Mouse (Mus musculus): ENCODE data around the gene Trim12c.
"Not testable (repeated sequence)": the region's sequence is repeated elsewhere in the genome, so short reads cannot be mapped to it uniquely, and the experiment has no call there.

Gene Trim12c

DNA sequence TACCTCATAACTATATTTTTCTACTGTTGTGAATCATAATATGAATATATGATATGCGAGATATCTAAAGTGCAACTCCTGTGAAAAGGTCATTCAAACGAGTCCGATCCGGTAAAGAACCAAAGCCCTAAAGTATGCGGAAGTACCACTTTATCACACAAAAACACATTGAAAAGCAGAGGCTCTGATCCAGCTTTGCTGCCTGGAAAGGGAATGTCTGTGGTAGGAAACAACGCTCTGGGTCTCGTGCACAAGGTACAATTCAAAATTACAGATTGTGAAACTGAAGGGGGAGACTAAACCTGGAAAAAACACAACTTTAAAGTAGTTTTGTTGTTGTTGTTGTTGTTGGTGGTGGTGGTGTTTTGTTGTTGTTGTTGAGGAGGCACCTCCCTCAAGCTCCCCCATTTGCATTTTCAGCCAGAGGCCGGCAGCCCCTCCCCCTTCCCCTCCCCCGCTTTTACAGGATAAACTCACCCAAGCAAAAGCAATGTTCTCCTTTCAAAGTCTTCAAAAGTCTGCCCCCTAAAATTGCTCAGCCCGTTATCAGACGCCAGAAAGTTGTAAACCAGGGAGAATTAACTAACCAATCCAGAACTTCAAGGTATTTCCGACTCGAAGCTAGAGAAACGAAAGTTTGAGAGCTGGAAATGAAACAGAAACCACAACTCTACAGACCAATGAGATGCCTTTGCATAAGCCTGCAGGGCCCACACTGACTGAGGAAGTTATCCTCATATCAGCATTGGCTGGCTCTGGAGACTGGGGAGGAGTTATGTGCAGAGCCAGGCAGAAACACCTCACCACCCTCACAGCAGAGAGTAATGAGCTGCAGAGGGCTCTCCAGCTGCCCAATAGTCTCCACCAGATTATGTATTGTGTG is at the start of gene Trim12c:
TSS of gene Trim12c (minus strand) at position 646 of the 883 bp plus-strand sequence.
- peak; percentile 16 for DNase-seq

GRCm38 (mm10) chr7:104401140-104401539 is 48.0 kb upstream of the Trim12c start:
- no peak for DNase-seq

- no peak for DNase-seq
These were observed 47.5 kb upstream of the Trim12c start, which contains the start of gene Trim30c for GRCm38 (mm10) chr7:104400698-104401097. Gene Trim30c, minus strand, starts transcription at chr7:104400837.

GRCm38 (mm10) chr7:104398492-104398891 is 45.3 kb upstream of the Trim12c start:
- no peak for DNase-seq

DNA sequence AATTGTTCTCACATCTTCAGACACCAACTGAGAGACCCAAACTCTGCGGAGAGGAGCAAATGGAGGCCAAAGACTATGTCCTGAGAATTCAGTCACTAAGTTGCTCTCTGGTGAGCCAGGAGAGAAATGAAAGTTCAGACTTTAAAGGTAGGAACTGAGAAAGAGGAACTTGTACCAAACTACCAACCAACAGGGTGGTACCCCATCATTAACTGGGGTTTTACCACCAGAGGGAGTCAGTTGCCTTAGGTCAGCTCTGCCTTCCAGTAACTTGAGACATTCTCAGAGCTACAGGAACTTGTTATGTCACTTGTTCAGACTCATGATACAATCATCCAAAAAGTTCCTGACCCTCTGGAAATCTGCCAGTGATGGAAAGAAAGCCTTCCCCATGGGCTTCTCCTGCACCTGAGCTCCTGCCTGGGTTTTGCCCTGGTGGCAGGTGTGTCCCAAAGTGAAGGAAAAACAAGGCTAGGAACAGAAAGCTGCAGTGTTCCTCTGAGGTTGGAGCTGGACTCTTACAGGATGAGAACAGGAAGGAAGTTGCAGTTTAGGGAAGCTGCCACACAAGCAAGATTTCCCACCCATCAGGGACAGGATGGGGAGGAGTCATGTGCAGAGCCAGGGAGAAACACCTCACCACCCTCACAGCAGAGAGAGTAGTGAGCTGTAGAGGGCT is 16.7 kb upstream of the Trim12c start, which contains the start of gene Trim30b:
TSS of gene Trim30b (minus strand) at position 149 of the 679 bp plus-strand sequence.
- no peak for DNase-seq

GRCm38 (mm10) chr7:104366339-104366738 is 13.2 kb upstream of the Trim12c start:
- DNase-seq: no peak

DNA sequence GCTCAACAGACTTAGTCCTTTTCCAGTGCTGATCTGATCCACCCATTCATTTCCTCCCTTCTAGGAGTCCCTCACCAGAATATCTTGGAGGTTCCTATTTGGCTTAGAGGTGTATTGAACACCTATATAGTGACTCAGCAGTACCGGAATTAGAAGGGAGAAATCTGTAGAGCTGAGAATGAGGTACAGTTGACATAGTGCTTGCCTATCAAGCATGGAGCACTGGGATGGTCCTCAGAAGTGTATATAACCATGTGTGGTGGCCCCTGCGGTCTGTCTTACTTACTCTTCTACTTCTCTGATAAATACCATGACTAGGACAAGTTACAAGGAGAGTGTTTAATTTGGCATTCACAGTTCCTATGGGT is 422 bp upstream of the Trim12c start:
- no peak for DNase-seq

GRCm38 (mm10) chr7:104348043-104348442 is 5.1 kb downstream of the Trim12c start:
- DNase-seq: not testable (repeated sequence)

GRCm38 (mm10) chr7:104340744-104341143 is 12.4 kb downstream of the Trim12c start:
- not testable (repeated sequence) for DNase-seq

DNA sequence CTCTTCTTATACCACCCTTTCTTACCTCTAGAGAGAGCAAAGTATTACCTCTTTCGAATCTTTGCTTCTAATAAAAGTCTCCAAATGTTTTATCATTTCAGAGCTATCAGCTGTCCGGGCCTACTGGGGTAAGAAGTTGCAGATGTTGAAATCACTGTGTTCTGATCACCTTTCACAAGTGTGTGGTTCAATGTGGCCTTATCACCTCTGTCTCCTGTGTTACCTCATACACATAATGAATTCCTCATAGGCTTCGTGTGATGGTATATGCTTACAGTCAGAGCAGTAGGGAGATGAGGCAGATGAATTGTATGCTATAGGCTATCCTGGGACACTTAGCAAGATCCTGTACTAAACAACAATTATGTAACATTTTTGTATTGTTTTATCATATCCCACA is 17.6 kb downstream of the Trim12c start:
- DNase-seq: not testable (repeated sequence)

DNA sequence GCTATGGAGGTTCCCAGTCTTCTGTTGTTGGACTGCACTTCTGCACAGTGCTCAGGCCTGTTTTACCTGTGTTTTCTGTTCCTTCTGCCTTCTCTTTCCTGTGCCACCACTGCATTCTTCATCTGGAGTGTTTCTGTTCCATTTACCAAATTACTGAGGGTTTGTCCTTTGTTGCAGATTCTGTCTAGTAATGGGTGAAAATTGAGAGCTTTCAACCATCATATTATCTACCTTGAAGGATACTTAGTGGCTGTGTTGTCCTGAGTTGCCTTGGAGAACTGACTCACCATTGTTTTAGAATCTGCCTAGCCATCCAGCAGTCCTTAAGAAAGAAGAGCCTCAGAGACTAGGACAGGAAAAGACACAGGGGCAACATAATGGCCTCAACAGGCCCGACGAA is 24.0 kb downstream of the Trim12c start, which contains the start of gene Trim34b:
TSS of gene Trim34b (plus strand) at position 301 of the 400 bp plus-strand sequence.
- not testable (repeated sequence) for DNase-seq

DNA sequence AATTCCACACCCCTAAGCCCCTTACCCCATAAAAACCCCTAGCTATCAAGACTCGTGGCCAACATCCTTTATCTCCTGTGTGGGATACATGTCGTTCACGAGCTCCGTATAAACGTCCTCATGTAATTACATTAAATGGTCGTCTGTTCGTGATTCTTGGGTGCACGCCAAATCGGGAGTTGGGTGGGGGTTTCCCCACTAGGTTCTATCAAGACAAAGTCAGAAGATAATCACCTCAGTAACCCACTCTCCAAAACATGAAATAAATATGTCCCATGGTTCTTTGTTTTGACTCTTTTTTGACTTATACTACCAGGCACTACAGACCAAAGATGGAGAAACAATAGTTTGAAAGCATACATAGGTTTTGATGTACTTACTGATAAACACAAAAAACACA is 31.1 kb downstream of the Trim12c start:
- no peak for DNase-seq

- DNase-seq: not testable (repeated sequence)
These were observed 37.6 kb downstream of the Trim12c start, which contains the start of gene Trim12a for GRCm38 (mm10) chr7:104315369-104316080. Gene Trim12a, minus strand, starts transcription at chr7:104315466.

GRCm38 (mm10) chr7:104314796-104315353 is 38.3 kb downstream of the Trim12c start:
- no peak for DNase-seq

- no peak for DNase-seq
These were observed 61.3 kb downstream of the Trim12c start for GRCm38 (mm10) chr7:104291638-104292400.

DNA sequence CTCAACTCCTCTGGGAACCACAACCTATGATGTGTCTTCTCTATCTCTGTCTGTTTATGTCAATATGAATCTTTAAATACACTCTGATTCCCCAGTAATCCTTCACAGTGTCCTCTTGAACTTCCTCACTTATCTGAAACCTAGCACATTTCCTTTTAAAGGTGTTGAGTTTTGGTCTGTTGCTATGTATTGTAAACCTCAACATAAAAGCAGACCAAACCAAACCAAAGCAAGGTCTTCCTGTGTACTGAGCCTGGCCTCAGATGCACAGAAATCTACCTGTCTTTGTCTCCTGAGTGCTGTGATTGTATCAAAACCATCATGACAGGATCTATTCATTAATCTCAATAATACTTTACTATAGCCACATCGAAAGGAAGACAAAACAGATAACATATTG is 62.5 kb downstream of the Trim12c start:
- DNase-seq: no peak
